Mouse (Mus musculus) adrenal gland, adult 8-10 months (tissue): ENCODE data around the gene Msln. TPM values are rescaled to one million over a fixed set of nuclear protein-coding genes. Genes with fewer than 3 reads are reported as not detected.
A peak's percentile ranks its signal among the peaks of the same experiment; 100 is the strongest.

Experiments
- DNase-seq: peaks from one replicate; pipeline ENCODE4 v3.0.0; 2022
- total RNA-seq, 4 experiments: library from RNA; stranded (reverse); gene quantifications; 2 replicates each; pipeline ENCODE4 v1.2.4; 2022

Msln gene
- 1 to 10 TPM; 4.8 to 7.1 (median 6.0) TPM for total RNA-seq

GRCm38 (mm10) chr17:25754241-25754640, at the start of gene Msln:
Msln (minus strand) TSS chr17:25754378.
- DNase-seq = no peak

DNA sequence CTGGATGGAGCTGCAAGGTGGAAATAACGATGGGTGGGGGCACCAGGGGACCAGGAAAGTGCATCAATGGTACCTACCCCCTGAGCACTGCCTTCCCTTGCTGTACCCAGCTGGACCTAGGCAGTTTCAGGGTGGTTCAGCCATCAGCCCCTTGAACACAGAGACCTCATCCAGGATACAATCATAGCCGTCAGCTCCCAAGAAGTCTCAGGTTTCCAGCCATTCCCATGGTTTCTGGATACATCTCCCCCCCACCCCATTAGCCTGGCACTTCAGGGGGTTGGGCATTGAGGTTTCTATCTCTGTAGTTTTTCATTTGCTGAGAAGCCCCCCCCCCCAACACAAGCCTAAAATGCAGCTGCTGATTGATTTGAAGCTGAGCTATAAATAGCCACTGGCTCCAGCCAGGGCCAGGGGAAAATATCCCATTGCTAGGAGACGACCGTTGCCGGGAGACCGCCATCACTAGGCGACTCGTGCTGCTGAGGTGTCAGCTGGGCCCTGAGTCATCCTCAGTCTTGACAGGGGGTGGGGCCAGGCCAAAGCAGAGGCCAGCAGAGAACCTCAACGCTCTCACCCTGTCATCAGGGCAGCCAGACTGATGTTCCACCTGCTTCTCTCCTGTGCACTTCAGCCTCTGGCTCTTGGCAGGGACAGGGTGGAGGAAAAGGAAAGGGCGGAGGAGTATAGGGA, 48.8 kb upstream of the Msln start:
- DNase-seq = peak; percentile 85

- no peak for DNase-seq
Observed at GRCm38 (mm10) chr17:25801029-25801428, 46.9 kb upstream of the Msln start.

- DNase-seq = peak; percentile 82
Observed at GRCm38 (mm10) chr17:25796951-25797369, 42.8 kb upstream of the Msln start, which contains the start of gene Metrn. Metrn (minus strand) TSS chr17:25797136.

GRCm38 (mm10) chr17:25796211-25796771, 42.1 kb upstream of the Msln start:
- no peak for DNase-seq

GRCm38 (mm10) chr17:25795609-25796092, 41.5 kb upstream of the Msln start, which contains the start of gene AC134908.4:
AC134908.4 (minus strand) TSS chr17:25795659.
- DNase-seq = no peak

DNA sequence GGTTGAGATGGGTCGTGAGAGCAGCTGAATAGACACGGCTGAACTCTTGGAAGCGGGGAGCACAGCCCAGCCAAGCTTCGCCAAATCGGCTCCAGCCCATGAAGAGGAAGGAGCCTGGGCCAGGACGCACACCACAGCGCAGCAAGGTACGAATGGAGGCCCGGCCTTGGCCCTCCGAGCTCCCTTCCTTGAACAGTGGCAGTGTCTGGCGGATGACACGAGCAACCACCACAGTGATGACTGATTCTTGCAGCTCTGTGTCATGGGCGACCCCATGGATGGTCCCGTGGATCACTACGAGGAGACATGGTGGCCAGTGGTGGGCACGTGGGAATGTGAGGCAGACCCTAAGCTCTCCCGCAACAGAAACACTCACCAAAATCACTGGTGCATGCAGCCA, 40.8 kb upstream of the Msln start:
- DNase-seq = no peak

GRCm38 (mm10) chr17:25794197-25794596, 40.0 kb upstream of the Msln start:
- no peak for DNase-seq

DNA sequence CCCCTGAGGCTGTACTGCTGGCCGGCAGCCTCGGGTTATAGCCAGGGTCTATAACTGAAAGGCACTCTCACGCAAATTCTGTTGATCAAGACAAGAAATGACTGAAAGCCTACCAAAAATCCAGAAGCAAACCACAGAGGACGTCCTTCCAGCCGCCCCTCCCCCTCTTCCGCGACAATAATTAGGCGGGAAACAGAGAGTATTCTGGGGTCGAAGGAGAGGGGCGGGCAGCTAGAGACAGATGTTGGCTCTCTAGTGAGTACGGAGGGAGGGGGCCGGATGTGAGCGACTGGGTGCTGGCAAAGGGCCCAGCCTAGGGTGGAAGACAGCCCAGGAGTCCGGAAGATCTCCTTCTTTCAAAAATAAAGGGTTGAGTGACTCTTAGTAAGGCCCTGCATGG, 38.4 kb upstream of the Msln start, which contains the start of gene Fam173a:
Gene Fam173a, minus strand, starts transcription at position 287 of the 400 bp plus-strand sequence.
- DNase-seq = no peak

- no peak for DNase-seq
Observed at GRCm38 (mm10) chr17:25791843-25792527, 37.8 kb upstream of the Msln start.

GRCm38 (mm10) chr17:25791320-25791842, 37.2 kb upstream of the Msln start:
- no peak for DNase-seq

- DNase-seq = no peak
Observed at GRCm38 (mm10) chr17:25786781-25787504, 32.8 kb upstream of the Msln start.

- no peak for DNase-seq
Observed at GRCm38 (mm10) chr17:25786280-25786679, 32.1 kb upstream of the Msln start, which contains the start of gene Ccdc78. Ccdc78 (plus strand) TSS chr17:25786580.

DNA sequence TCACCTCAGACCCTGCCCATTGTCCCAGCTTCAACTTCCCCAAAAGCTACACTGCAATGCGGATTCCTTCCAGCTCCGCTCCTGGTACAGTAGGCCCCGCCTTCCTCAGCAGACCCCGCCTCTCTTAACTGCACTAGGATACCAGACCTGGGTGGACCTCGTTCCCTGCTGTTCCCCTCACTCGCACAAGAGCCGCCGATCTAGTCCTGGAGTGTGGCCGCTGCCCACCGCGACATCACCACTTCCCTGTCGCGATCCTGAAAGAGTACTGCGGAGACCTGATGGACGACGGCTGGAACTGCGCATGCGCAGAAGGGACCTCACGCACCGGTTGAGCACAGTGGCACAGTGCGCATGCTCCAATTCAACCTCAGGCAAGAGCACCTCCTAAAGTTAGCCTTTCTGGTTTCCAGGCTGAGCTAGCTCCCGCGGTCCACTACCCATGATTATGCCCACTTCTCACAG, 31.1 kb upstream of the Msln start, which contains the start of gene Haghl:
Gene Haghl, minus strand, starts transcription at position 393 of the 465 bp plus-strand sequence.
- DNase-seq = peak; percentile 92

- no peak for DNase-seq
Observed at GRCm38 (mm10) chr17:25783861-25784574, 29.8 kb upstream of the Msln start.

DNA sequence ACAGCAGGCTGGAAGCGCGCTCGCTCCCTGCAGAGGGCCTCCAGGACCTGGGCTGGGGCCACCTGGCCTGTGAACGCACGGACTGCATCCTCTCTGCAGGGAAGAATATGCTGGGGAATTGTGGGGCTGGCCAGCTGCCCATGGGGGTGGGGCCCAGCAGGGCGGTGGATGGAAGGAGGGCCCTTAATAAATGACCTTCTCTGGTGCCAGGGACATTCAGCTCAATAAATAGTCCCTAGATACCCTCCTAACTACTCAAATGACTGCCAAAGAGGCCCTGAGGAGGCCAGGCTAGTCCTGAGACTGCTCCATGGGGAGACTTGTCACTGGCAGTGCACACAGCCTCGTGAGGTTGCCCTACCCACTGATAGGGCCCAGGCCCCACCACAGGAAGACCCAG, 28.9 kb upstream of the Msln start:
- no peak for DNase-seq

- no peak for DNase-seq
Observed at GRCm38 (mm10) chr17:25781339-25781738, 27.2 kb upstream of the Msln start.

DNA sequence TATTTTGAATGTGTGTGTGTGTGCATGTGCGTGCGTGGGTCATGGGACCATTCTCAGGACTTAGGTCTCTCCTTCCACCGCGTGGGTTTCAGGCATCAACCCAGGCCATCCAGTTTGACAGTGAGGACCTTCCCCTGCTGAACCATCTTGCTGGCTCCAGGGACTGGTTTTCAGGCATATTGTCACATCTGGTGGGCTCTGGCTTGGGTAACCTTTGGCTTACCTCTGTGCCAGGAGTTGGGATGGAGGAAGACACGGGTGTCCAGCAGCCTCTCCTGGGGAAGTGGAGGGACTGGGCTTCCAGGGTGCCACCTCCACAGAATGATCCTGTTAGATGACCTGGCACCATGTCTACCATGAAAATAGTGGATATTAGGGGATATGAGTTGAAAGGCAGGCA, 23.8 kb upstream of the Msln start:
- no peak for DNase-seq

DNA sequence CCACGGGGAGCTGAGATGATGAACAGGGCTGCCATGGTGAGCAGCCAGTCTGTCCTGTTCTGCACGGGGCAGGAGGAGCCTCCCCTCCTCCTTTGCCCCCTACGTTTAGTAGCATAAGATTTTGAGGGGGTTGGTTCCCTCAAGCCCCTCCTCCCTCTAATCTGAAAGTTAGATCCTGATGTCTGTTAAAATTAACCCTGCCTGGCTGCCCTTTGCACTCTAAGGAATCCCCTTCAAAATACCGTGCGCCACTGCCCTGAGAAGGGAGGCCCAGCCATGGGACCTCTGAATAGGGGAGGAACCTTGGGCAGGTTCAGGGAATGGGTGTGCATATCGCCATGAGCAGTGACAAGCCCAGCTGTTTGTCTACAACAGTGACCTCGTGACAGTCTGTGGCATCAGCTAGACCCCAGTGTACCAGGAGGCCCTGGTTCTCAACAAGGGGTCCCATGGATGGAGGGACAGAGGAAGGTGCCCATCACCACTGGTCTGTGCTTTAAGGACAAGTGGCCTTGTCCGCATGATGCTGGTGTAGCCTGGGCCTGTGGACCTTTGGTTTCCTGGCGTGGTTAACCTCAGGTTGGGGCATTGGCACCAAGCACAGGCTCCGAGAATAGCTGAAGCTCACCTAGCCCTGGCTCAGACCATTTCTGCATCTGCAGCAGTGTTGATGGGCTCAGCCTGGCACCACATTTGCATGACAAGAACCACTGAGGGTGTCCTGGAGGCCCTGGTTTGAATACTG, 21.3 kb upstream of the Msln start:
- DNase-seq = no peak

GRCm38 (mm10) chr17:25773549-25774120, 19.5 kb upstream of the Msln start, which contains the start of gene Narfl:
Narfl (plus strand) TSS chr17:25773776.
- peak; percentile 95 for DNase-seq
